Mouse (Mus musculus) CH12.LX (cell line): Measurements from ENCODE around the gene Cdv3. TPM values are rescaled to one million over a fixed set of nuclear protein-coding genes. Genes with fewer than 3 reads are reported as not detected.

Experiments
- DNase-seq: peaks from one replicate; pipeline ENCODE4 v3.0.0-alpha.2; 2013; ENCODE audit errors: extremely low read depth
- H3K27ac ChIP-seq: 2 replicates; pipeline ENCODE4 v1.5.1; 2012; ENCODE audit warnings: low read depth, mild to moderate bottlenecking, control low read depth, moderate library complexity; ENCODE audit not compliant: insufficient read depth
- H3K27me3 ChIP-seq: replicated peaks from 2 replicates; pipeline ENCODE3; 2012; ENCODE audit warnings: inconsistent platforms
- H3K36me3 ChIP-seq, 2 experiments: replicated peaks in 1 of 2; 2 replicates each; pipeline versions ENCODE3 to v1.6.1; 2012; ENCODE audit warnings: inconsistent platforms in 1 of 2, low read length in 1 of 2, mild to moderate bottlenecking in 1 of 2, mixed read lengths in 1 of 2, moderate library complexity in 1 of 2; ENCODE audit not compliant: control insufficient read depth in 1 of 2, insufficient read depth in 1 of 2
- H3K4me1 ChIP-seq, 2 experiments: 2 replicates each; pipeline ENCODE4 v1.6.1; 2012; ENCODE audit warnings: inconsistent platforms in 1 of 2, moderate library complexity in 1 of 2; ENCODE audit not compliant: insufficient read depth in 2 of 2, control insufficient read depth in 1 of 2
- H3K4me2 ChIP-seq: 2 replicates; pipeline ENCODE4 v1.6.1; 2012; ENCODE audit warnings: low read depth, mild to moderate bottlenecking, control low read depth; ENCODE audit not compliant: poor library complexity, insufficient read depth, severe bottlenecking
- H3K4me3 ChIP-seq, 3 experiments: fragments of 150-350 bp in 1 of 3; sonication (generic) in 1 of 3; replicated peaks in 1 of 3; 2 replicates each; pipeline versions ENCODE3 to v1.5.1; 2011 to 2012; ENCODE audit warnings: low read depth in 2 of 3, low read length in 2 of 3, mild to moderate bottlenecking in 2 of 3, moderate library complexity in 2 of 3, control low read depth in 1 of 3, improper control_type of control experiment in 1 of 3, inconsistent platforms in 1 of 3, mixed read lengths in 1 of 3; ENCODE audit not compliant: poor library complexity in 1 of 3
- H3K79me2 ChIP-seq: replicated peaks from 2 replicates; pipeline ENCODE4 v1.6.1; 2012; ENCODE audit warnings: mild to moderate bottlenecking, moderate library complexity; ENCODE audit not compliant: control insufficient read depth, poor library complexity, insufficient read depth, severe bottlenecking; ENCODE audit errors: extremely low read depth
- H3K9ac ChIP-seq: 2 replicates; pipeline ENCODE4 v1.6.1; 2012; ENCODE audit warnings: low read depth, mild to moderate bottlenecking, control low read depth, moderate library complexity; ENCODE audit not compliant: insufficient read depth
- H3K9me3 ChIP-seq: replicated peaks from 2 replicates; pipeline ENCODE3; 2012; ENCODE audit warnings: low read length, inconsistent platforms, mixed read lengths
- BHLHE40 ChIP-seq: IDR thresholded peaks from 2 replicates; pipeline ENCODE4 v1.6.1; 2011; ENCODE audit warnings: mild to moderate bottlenecking, low read depth, low read length, improper control_type of control experiment
- CTCF ChIP-seq, 2 experiments: IDR thresholded peaks in 1 of 2; conservative IDR thresholded peaks in 1 of 2; 2 replicates each; pipeline ENCODE4 v1.5.1; 2011 to 2012; ENCODE audit warnings: low read depth in 2 of 2, low read length in 2 of 2, improper control_type of control experiment in 1 of 2, inconsistent platforms in 1 of 2, mild to moderate bottlenecking in 1 of 2, moderate library complexity in 1 of 2
- GABPA ChIP-seq: IDR thresholded peaks from 2 replicates; pipeline ENCODE4 v1.6.1; 2012; ENCODE audit warnings: low read depth, low read length, improper control_type of control experiment, inconsistent platforms; ENCODE audit not compliant: insufficient replicate concordance
- IRF4 ChIP-seq: IDR thresholded peaks from 2 replicates; pipeline ENCODE4 v1.6.1; 2014; ENCODE audit warnings: low read depth, mild to moderate bottlenecking, inconsistent platforms, low read length, improper control_type of control experiment
- JUN ChIP-seq: IDR thresholded peaks from 2 replicates; pipeline ENCODE4 v1.6.1; 2011; ENCODE audit warnings: low read depth, mild to moderate bottlenecking, low read length, improper control_type of control experiment, moderate library complexity; ENCODE audit not compliant: insufficient read depth
- MAFK ChIP-seq: IDR thresholded peaks from 2 replicates; pipeline ENCODE4 v1.6.1; 2011; ENCODE audit warnings: low read length, improper control_type of control experiment; ENCODE audit not compliant: insufficient replicate concordance
- MAZ ChIP-seq: IDR thresholded peaks from 2 replicates; pipeline ENCODE4 v1.6.1; 2012; ENCODE audit warnings: low read depth, mild to moderate bottlenecking, inconsistent platforms, low read length, improper control_type of control experiment, moderate library complexity
- MEF2A ChIP-seq: IDR thresholded peaks from 2 replicates; pipeline ENCODE4 v1.6.1; 2014; ENCODE audit warnings: low read depth, mild to moderate bottlenecking, inconsistent platforms, low read length, improper control_type of control experiment, borderline replicate concordance
- MYC ChIP-seq: IDR thresholded peaks from 2 replicates; pipeline ENCODE4 v1.6.1; 2011; ENCODE audit warnings: low read depth, mild to moderate bottlenecking, improper control_type of control experiment, low read length
- PAX5 ChIP-seq: IDR thresholded peaks from 2 replicates; pipeline ENCODE4 v1.6.1; 2012; ENCODE audit warnings: low read length, inconsistent platforms, mixed read lengths
- POLR2A ChIP-seq: IDR thresholded peaks from 2 replicates; pipeline ENCODE4 v1.6.1; 2011; ENCODE audit warnings: low read depth, mild to moderate bottlenecking, improper control_type of control experiment, low read length
- POLR2AphosphoS2 ChIP-seq: IDR thresholded peaks from 2 replicates; pipeline ENCODE4 v1.6.1; 2011; ENCODE audit warnings: low read depth, low read length, improper control_type of control experiment
- SMC3 ChIP-seq: IDR thresholded peaks from 2 replicates; pipeline ENCODE4 v1.6.1; 2011; ENCODE audit warnings: low read depth, low read length, improper control_type of control experiment
- TBP ChIP-seq: conservative IDR thresholded peaks from 2 replicates; pipeline ENCODE4 v1.6.1; 2011; ENCODE audit warnings: low read depth, low read length, improper control_type of control experiment
- UBTF ChIP-seq: IDR thresholded peaks from 2 replicates; pipeline ENCODE4 v1.6.1; 2012; ENCODE audit warnings: low read depth, mild to moderate bottlenecking, inconsistent platforms, low read length, improper control_type of control experiment, moderate library complexity
- ZC3H11A ChIP-seq: IDR thresholded peaks from 2 replicates; pipeline ENCODE4 v1.6.1; 2012; ENCODE audit warnings: low read depth, mild to moderate bottlenecking, inconsistent platforms, low read length, improper control_type of control experiment
- dilution Hi-C: fragments of 300-500 bp; cut with MboI; formaldehyde crosslinking; loops from 2 replicates; pipeline ENCODE4 v1.14.3; 2020; ENCODE audit warnings: low sequenced_read_pairs; ENCODE audit not compliant: extremely low pct_unique_long_range_greater_than_20kb, extremely low pct_ligation_motif_present
- in situ Hi-C: fragments of 300-500 bp; cut with MboI; formaldehyde crosslinking; loops from 3 replicates; pipeline ENCODE4 v1.14.3; 2019; ENCODE audit warnings: low sequenced_read_pairs, low pct_ligation_motif_present, low pct_unique_long_range_greater_than_20kb, mixed read lengths
- polyA plus RNA-seq: library from polyadenylated mRNA; unstranded; fragments of >175 nt; gene quantifications from 2 replicates; pipeline ENCODE4 v1.2.1, GENCODE M21; 2012; ENCODE audit warnings: low read depth; ENCODE audit not compliant: insufficient read length
- total RNA-seq, 2 experiments: library from RNA; depleted of rRNA; stranded (reverse); fragments of 300-350 nt in 1 of 2; fragments of >200 nt in 1 of 2; gene quantifications; 2 replicates each; pipeline ENCODE4 v1.2.3; 2012 to 2014

Gene Cdv3
- total and polyA plus RNA-seq, 3 experiments, result 189 to 341 (median 281) TPM

DNA sequence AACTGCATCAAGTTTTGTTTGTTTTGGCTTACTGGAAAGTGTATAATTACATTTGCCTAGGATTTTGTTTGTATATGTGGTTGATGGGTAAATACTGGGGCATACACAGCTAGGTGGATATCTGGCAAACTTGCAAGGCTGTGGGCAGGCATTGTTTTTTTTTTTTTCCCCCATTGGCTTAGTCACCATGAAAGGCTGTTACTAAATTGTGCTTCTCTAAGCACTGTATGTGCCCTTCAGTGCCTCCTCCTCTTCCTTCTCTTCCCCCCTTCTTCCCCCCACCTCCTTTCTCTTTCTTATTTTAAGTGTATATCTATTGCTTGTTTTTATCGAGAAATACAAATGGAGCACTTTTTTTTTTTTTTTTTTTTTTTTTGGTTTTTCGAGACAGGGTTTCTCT lies 41.0 kb downstream of the Cdv3 start:
- in situ Hi-C loops, result no loop called here
- no peak for DNase-seq
- Histone ChIP-seq H3K4me3 (no peak overlapping the region), H3K9me3 (no peaks in the 10 kb centered on the region), H3K27ac (no peak overlapping the region), H3K36me3 (peaks cover 80 to 95% of the 10 kb centered on the region in 2 experiments), H3K27me3 (no peaks in the 10 kb centered on the region), H3K79me2 (peaks cover 1% of the 10 kb centered on the region; the same call in 1 of the 2 replicates), H3K4me2 (no peak overlapping the region), H3K4me1 (no peaks in the 10 kb centered on the region)
- dilution Hi-C loops, result no loop called here
- no peak for TF ChIP-seq IRF4
- TF ChIP-seq UBTF, result no peak
- no peak for TF ChIP-seq TBP
- TF ChIP-seq MYC, result no peak
- TF ChIP-seq POLR2AphosphoS2, result no peak
- TF ChIP-seq MAZ, result no peak
- no peak for TF ChIP-seq CTCF (conservative IDR thresholded peaks at IDR 0.05 in 1 of 2, IDR thresholded peaks at IDR 0.05 in 1 of 2; ENCODE audit: low read depth in 2 of 2, low read length in 2 of 2)
- no peak for TF ChIP-seq PAX5
- no peak for TF ChIP-seq GABPA
- TF ChIP-seq POLR2A, result no peak
- TF ChIP-seq MEF2A, result no peak
- no peak for TF ChIP-seq MAFK
- TF ChIP-seq SMC3, result no peak
- TF ChIP-seq, all 38 proteins: peak for 0
- no peak overlapping the region for H3K9ac ChIP-seq

- Histone ChIP-seq H3K9me3 (no peaks in the 10 kb centered on the region), H3K9ac (no peak overlapping the region), H3K4me2 (no peak overlapping the region), H3K4me3 (no peak overlapping the region), H3K4me1 (peaks cover 0 to 19% of the 10 kb centered on the region in 2 experiments; a peak in 2 of 4 replicates), H3K27ac (no peak overlapping the region), H3K27me3 (no peaks in the 10 kb centered on the region), H3K79me2 (peaks cover 37% of the 10 kb centered on the region), H3K36me3 (peaks cover 34 to 72% of the 10 kb centered on the region in 2 experiments)
- in situ Hi-C loops (loop anchor here (5.0 kb wide), 1 partner anchor 88 kb away; no protein-coding TSS in a partner anchor), dilution Hi-C loops (no loop called here)
- no peak for DNase-seq
- TF ChIP-seq ZC3H11A, result no peak
- TF ChIP-seq MYC, result no peak
- TF ChIP-seq GABPA, result no peak
- TF ChIP-seq TBP, result no peak
- no peak for TF ChIP-seq BHLHE40
- no peak for TF ChIP-seq JUN
These were observed 55.8 kb downstream of the Cdv3 start for GRCm38 (mm10) chr9:103309832-103310231.
